Mouse (Mus musculus): ENCODE measurements around the gene Ankdd1b. TPM values are rescaled to one million over a fixed set of nuclear protein-coding genes. Genes with fewer than 3 reads are reported as not detected.
A peak's percentile ranks its signal among the peaks of the same experiment; 100 is the strongest.

The Ankdd1b gene
- polyA plus RNA-seq, 1 experiment from 2014 or later = not detected

- peak; percentile 84 for ATAC-seq (ENCODE audit: low read depth)
- 42% methylated on average over 12 of the region's 12 CpGs for WGBS
- no peak overlapping the region for H3K9ac ChIP-seq (replicated peaks; ENCODE audit: low read depth, low read length)
These were observed 39.3 kb downstream of the Ankdd1b start for GRCm38 (mm10) chr13:96431595-96432156.

GRCm38 (mm10) chr13:96428531-96428930, 42.5 kb downstream of the Ankdd1b start:
- WGBS = 77% methylated on average over 5 of the region's 5 CpGs
- Histone ChIP-seq H3K9ac (replicated peaks; ENCODE audit: low read depth, low read length) (no peak overlapping the region), H3K36me3 (ENCODE audit: control insufficient read depth, insufficient read depth, low read length) (no peaks in the 10 kb centered on the region), H3K4me2 (ENCODE audit: low read depth, low read length) (no peak overlapping the region), H3K27me3 (ENCODE audit: control insufficient read depth, insufficient read depth, low read length) (no peaks in the 10 kb centered on the region), H3K27ac (ENCODE audit: low read depth, low read length) (no peak overlapping the region), H3K4me1 (ENCODE audit: control insufficient read depth, insufficient read depth, low read length) (no peaks in the 10 kb centered on the region), H3K9me3 (ENCODE audit: control insufficient read depth, low read length) (no peaks in the 10 kb centered on the region), H3K4me3 (ENCODE audit: low read depth, low read length) (no peak overlapping the region)
- ATAC-seq (ENCODE audit: low read depth) = no peak

More at GRCm38 (mm10) chr13:96431595-96432156, 39.3 kb downstream of the Ankdd1b start:
- H3K27ac ChIP-seq (ENCODE audit: low read depth, low read length) = no peak overlapping the region
- H3K4me3 ChIP-seq (ENCODE audit: low read depth, low read length) = no peak overlapping the region
- no peaks in the 10 kb centered on the region for H3K36me3 ChIP-seq (ENCODE audit: control insufficient read depth, insufficient read depth, low read length)
- H3K9me3 ChIP-seq (ENCODE audit: control insufficient read depth, low read length) = no peaks in the 10 kb centered on the region
- no peak overlapping the region for H3K4me2 ChIP-seq (ENCODE audit: low read depth, low read length)
- no peaks in the 10 kb centered on the region for H3K27me3 ChIP-seq (ENCODE audit: control insufficient read depth, insufficient read depth, low read length)
- H3K4me1 ChIP-seq (ENCODE audit: control insufficient read depth, insufficient read depth, low read length) = no peaks in the 10 kb centered on the region

- H3K27ac ChIP-seq (ENCODE audit: low read depth, low read length) = no peak overlapping the region
- H3K4me3 ChIP-seq (ENCODE audit: low read depth, low read length) = no peak overlapping the region
- 47% methylated on average over 3 of the region's 3 CpGs for WGBS
- H3K4me2 ChIP-seq (ENCODE audit: low read depth, low read length) = no peak overlapping the region
- no peak overlapping the region for H3K9ac ChIP-seq (replicated peaks; ENCODE audit: low read depth, low read length)
- no peaks in the 10 kb centered on the region for H3K27me3 ChIP-seq (ENCODE audit: control insufficient read depth, insufficient read depth, low read length)
- no peaks in the 10 kb centered on the region for H3K9me3 ChIP-seq (ENCODE audit: control insufficient read depth, low read length)
- H3K36me3 ChIP-seq (ENCODE audit: control insufficient read depth, insufficient read depth, low read length) = no peaks in the 10 kb centered on the region
- peak; percentile 38; the same call in 1 of the 2 replicates for ATAC-seq (ENCODE audit: low read depth)
- no peaks in the 10 kb centered on the region for H3K4me1 ChIP-seq (ENCODE audit: control insufficient read depth, insufficient read depth, low read length)
These were observed 45.0 kb downstream of the Ankdd1b start for GRCm38 (mm10) chr13:96426044-96426443.

- WGBS = 91% methylated on average over 12 of the region's 12 CpGs
- H3K9ac ChIP-seq (replicated peaks; ENCODE audit: low read depth, low read length) = no peak overlapping the region
- no peaks in the 10 kb centered on the region for H3K36me3 ChIP-seq (ENCODE audit: control insufficient read depth, insufficient read depth, low read length)
- H3K4me2 ChIP-seq (ENCODE audit: low read depth, low read length) = no peak overlapping the region
- H3K4me3 ChIP-seq (ENCODE audit: low read depth, low read length) = no peak overlapping the region
- no peaks in the 10 kb centered on the region for H3K27me3 ChIP-seq (ENCODE audit: control insufficient read depth, insufficient read depth, low read length)
- no peaks in the 10 kb centered on the region for H3K4me1 ChIP-seq (ENCODE audit: control insufficient read depth, insufficient read depth, low read length)
- no peak for ATAC-seq (ENCODE audit: low read depth)
- no peak overlapping the region for H3K27ac ChIP-seq (ENCODE audit: low read depth, low read length)
- H3K9me3 ChIP-seq (ENCODE audit: control insufficient read depth, low read length) = no peaks in the 10 kb centered on the region
These were observed 46.3 kb downstream of the Ankdd1b start for GRCm38 (mm10) chr13:96424496-96425274.

- no peak for ATAC-seq (ENCODE audit: low read depth)
These were observed 49.8 kb downstream of the Ankdd1b start for GRCm38 (mm10) chr13:96421230-96421629.

GRCm38 (mm10) chr13:96418487-96418886, 52.5 kb downstream of the Ankdd1b start:
- 91% methylated on average over 4 of the region's 4 CpGs for WGBS
- Histone ChIP-seq H3K4me2 (ENCODE audit: low read depth, low read length) (no peak overlapping the region), H3K4me1 (ENCODE audit: control insufficient read depth, insufficient read depth, low read length) (no peaks in the 10 kb centered on the region), H3K27ac (ENCODE audit: low read depth, low read length) (no peak overlapping the region), H3K9ac (replicated peaks; ENCODE audit: low read depth, low read length) (no peak overlapping the region), H3K4me3 (ENCODE audit: low read depth, low read length) (no peak overlapping the region), H3K27me3 (ENCODE audit: control insufficient read depth, insufficient read depth, low read length) (no peaks in the 10 kb centered on the region), H3K36me3 (ENCODE audit: control insufficient read depth, insufficient read depth, low read length) (peaks cover 17% of the 10 kb centered on the region), H3K9me3 (ENCODE audit: control insufficient read depth, low read length) (no peaks in the 10 kb centered on the region)
- no peak for ATAC-seq (ENCODE audit: low read depth)

More at GRCm38 (mm10) chr13:96421230-96421629, 49.8 kb downstream of the Ankdd1b start:
- Histone ChIP-seq H3K27ac (ENCODE audit: low read depth, low read length) (no peak overlapping the region), H3K9me3 (ENCODE audit: control insufficient read depth, low read length) (no peaks in the 10 kb centered on the region), H3K27me3 (ENCODE audit: control insufficient read depth, insufficient read depth, low read length) (no peaks in the 10 kb centered on the region), H3K9ac (replicated peaks; ENCODE audit: low read depth, low read length) (no peak overlapping the region), H3K4me1 (ENCODE audit: control insufficient read depth, insufficient read depth, low read length) (no peaks in the 10 kb centered on the region), H3K4me3 (ENCODE audit: low read depth, low read length) (no peak overlapping the region), H3K36me3 (ENCODE audit: control insufficient read depth, insufficient read depth, low read length) (peaks cover 4% of the 10 kb centered on the region; the same call in 1 of the 2 replicates), H3K4me2 (ENCODE audit: low read depth, low read length) (no peak overlapping the region)

- Histone ChIP-seq H3K4me2 (ENCODE audit: low read depth, low read length) (no peak overlapping the region), H3K9me3 (ENCODE audit: control insufficient read depth, low read length) (no peaks in the 10 kb centered on the region), H3K27me3 (ENCODE audit: control insufficient read depth, insufficient read depth, low read length) (no peaks in the 10 kb centered on the region), H3K27ac (ENCODE audit: low read depth, low read length) (no peak overlapping the region), H3K4me3 (ENCODE audit: low read depth, low read length) (no peak overlapping the region), H3K36me3 (ENCODE audit: control insufficient read depth, insufficient read depth, low read length) (peaks cover 20% of the 10 kb centered on the region), H3K9ac (replicated peaks; ENCODE audit: low read depth, low read length) (no peak overlapping the region), H3K4me1 (ENCODE audit: control insufficient read depth, insufficient read depth, low read length) (no peaks in the 10 kb centered on the region)
- no peak for ATAC-seq (ENCODE audit: low read depth)
- WGBS = 92% methylated on average over 5 of the region's 5 CpGs
These were observed 53.7 kb downstream of the Ankdd1b start for GRCm38 (mm10) chr13:96417261-96417813.

GRCm38 (mm10) chr13:96416380-96416779, 54.6 kb downstream of the Ankdd1b start:
- Histone ChIP-seq H3K27ac (ENCODE audit: low read depth, low read length) (no peak overlapping the region), H3K4me1 (ENCODE audit: control insufficient read depth, insufficient read depth, low read length) (no peaks in the 10 kb centered on the region), H3K4me3 (ENCODE audit: low read depth, low read length) (no peak overlapping the region), H3K27me3 (ENCODE audit: control insufficient read depth, insufficient read depth, low read length) (no peaks in the 10 kb centered on the region), H3K4me2 (ENCODE audit: low read depth, low read length) (no peak overlapping the region), H3K9ac (replicated peaks; ENCODE audit: low read depth, low read length) (no peak overlapping the region), H3K9me3 (ENCODE audit: control insufficient read depth, low read length) (no peaks in the 10 kb centered on the region), H3K36me3 (ENCODE audit: control insufficient read depth, insufficient read depth, low read length) (peaks cover 20% of the 10 kb centered on the region)
- no peak for ATAC-seq (ENCODE audit: low read depth)
- WGBS = 96% methylated on average over 8 of the region's 8 CpGs

- Histone ChIP-seq H3K4me1 (ENCODE audit: control insufficient read depth, insufficient read depth, low read length) (no peaks in the 10 kb centered on the region), H3K27ac (ENCODE audit: low read depth, low read length) (no peak overlapping the region), H3K9me3 (ENCODE audit: control insufficient read depth, low read length) (no peaks in the 10 kb centered on the region), H3K27me3 (ENCODE audit: control insufficient read depth, insufficient read depth, low read length) (no peaks in the 10 kb centered on the region), H3K9ac (replicated peaks; ENCODE audit: low read depth, low read length) (no peak overlapping the region), H3K4me2 (ENCODE audit: low read depth, low read length) (no peak overlapping the region), H3K4me3 (ENCODE audit: low read depth, low read length) (no peak overlapping the region), H3K36me3 (ENCODE audit: control insufficient read depth, insufficient read depth, low read length) (peaks cover 32% of the 10 kb centered on the region)
- 94% methylated on average over 6 of the region's 6 CpGs for WGBS
- ATAC-seq (ENCODE audit: low read depth) = no peak
These were observed 56.6 kb downstream of the Ankdd1b start for GRCm38 (mm10) chr13:96414384-96414783.

All from neural tube, embryonic 14.5 days (tissue).